Mouse (Mus musculus): ENCODE data around the gene Acvr1b.

Acvr1b gene

GRCm38 (mm10) chr15:101175131-101175460 is 1.2 kb downstream of the Acvr1b start:
- DNase-seq (ENCODE audit: low read depth in 2 of 2, low spot score in 2 of 2), result no peak

- peak in 1 of 2 experiments; percentile 24 for DNase-seq (ENCODE audit: low read depth in 2 of 2, low spot score in 2 of 2)
Observed at GRCm38 (mm10) chr15:101175613-101176283, 1.9 kb downstream of the Acvr1b start.

GRCm38 (mm10) chr15:101176284-101176680 is 2.4 kb downstream of the Acvr1b start:
- DNase-seq (ENCODE audit: low read depth in 2 of 2, low spot score in 2 of 2), result no peak

- no peak for DNase-seq (ENCODE audit: low read depth in 2 of 2, low spot score in 2 of 2)
Observed at GRCm38 (mm10) chr15:101176795-101177691, 3.2 kb downstream of the Acvr1b start.

GRCm38 (mm10) chr15:101180363-101181105 is 6.7 kb downstream of the Acvr1b start:
- DNase-seq (ENCODE audit: low read depth in 2 of 2, low spot score in 2 of 2), result peak; percentile 43 to 50

- DNase-seq (ENCODE audit: low read depth in 2 of 2, low spot score in 2 of 2), result no peak
Observed at GRCm38 (mm10) chr15:101181106-101181466, 7.2 kb downstream of the Acvr1b start.

- DNase-seq (ENCODE audit: low read depth in 2 of 2, low spot score in 2 of 2), result no peak
Observed at GRCm38 (mm10) chr15:101181500-101181899, 7.6 kb downstream of the Acvr1b start.

- DNase-seq (ENCODE audit: low read depth in 2 of 2, low spot score in 2 of 2), result no peak
Observed at GRCm38 (mm10) chr15:101182676-101183075, 8.8 kb downstream of the Acvr1b start.

GRCm38 (mm10) chr15:101184300-101184699 is 10.4 kb downstream of the Acvr1b start:
- no peak for DNase-seq (ENCODE audit: low read depth in 2 of 2, low spot score in 2 of 2)

GRCm38 (mm10) chr15:101185549-101185948 is 11.7 kb downstream of the Acvr1b start:
- no peak for DNase-seq (ENCODE audit: low read depth in 2 of 2, low spot score in 2 of 2)

- DNase-seq (ENCODE audit: low read depth in 2 of 2, low spot score in 2 of 2), result no peak
Observed at GRCm38 (mm10) chr15:101187907-101188306, 14.0 kb downstream of the Acvr1b start.

- DNase-seq (ENCODE audit: low read depth in 2 of 2, low spot score in 2 of 2), result no peak
Observed at GRCm38 (mm10) chr15:101189981-101190761, 16.3 kb downstream of the Acvr1b start.

GRCm38 (mm10) chr15:101190762-101191150 is 16.9 kb downstream of the Acvr1b start:
- peak in 1 of 2 experiments; percentile 25 for DNase-seq (ENCODE audit: low read depth in 2 of 2, low spot score in 2 of 2)

GRCm38 (mm10) chr15:101191459-101192259 is 17.8 kb downstream of the Acvr1b start:
- no peak for DNase-seq (ENCODE audit: low read depth in 2 of 2, low spot score in 2 of 2)

GRCm38 (mm10) chr15:101192260-101192640 is 18.4 kb downstream of the Acvr1b start:
- no peak for DNase-seq (ENCODE audit: low read depth in 2 of 2, low spot score in 2 of 2)

- DNase-seq (ENCODE audit: low read depth in 2 of 2, low spot score in 2 of 2), result no peak
Observed at GRCm38 (mm10) chr15:101192651-101193050, 18.8 kb downstream of the Acvr1b start.

GRCm38 (mm10) chr15:101193971-101194370 is 20.1 kb downstream of the Acvr1b start:
- no peak for DNase-seq (ENCODE audit: low read depth in 2 of 2, low spot score in 2 of 2)

- DNase-seq (ENCODE audit: low read depth in 2 of 2, low spot score in 2 of 2), result peak; percentile 33 to 57
Observed at GRCm38 (mm10) chr15:101194951-101195823, 21.3 kb downstream of the Acvr1b start.

- DNase-seq (ENCODE audit: low read depth in 2 of 2, low spot score in 2 of 2), result no peak
Observed at GRCm38 (mm10) chr15:101196079-101196795, 22.4 kb downstream of the Acvr1b start.

Measured in CD8-positive naive resting alpha-beta T cell, adult 2 months (primary cell).